Mouse (Mus musculus) testis, adult 2 months (tissue): ENCODE results near the gene Aldh8a1.

Experiments used
- CTCF ChIP-seq: fragments of 200-500 bp; IDR thresholded peaks from 2 replicates; pipeline ENCODE4 v1.5.1; 2012; ENCODE audit warnings: low read depth, mild to moderate bottlenecking, inconsistent platforms, low read length, moderate library complexity; ENCODE audit not compliant: control insufficient read depth, insufficient read depth, insufficient replicate concordance
- POLR2A ChIP-seq: fragments of 200-500 bp; IDR thresholded peaks from 2 replicates; pipeline ENCODE4 v1.6.1; 2012; ENCODE audit warnings: low read depth, mild to moderate bottlenecking, inconsistent platforms, low read length, moderate library complexity; ENCODE audit not compliant: control insufficient read depth

DNA sequence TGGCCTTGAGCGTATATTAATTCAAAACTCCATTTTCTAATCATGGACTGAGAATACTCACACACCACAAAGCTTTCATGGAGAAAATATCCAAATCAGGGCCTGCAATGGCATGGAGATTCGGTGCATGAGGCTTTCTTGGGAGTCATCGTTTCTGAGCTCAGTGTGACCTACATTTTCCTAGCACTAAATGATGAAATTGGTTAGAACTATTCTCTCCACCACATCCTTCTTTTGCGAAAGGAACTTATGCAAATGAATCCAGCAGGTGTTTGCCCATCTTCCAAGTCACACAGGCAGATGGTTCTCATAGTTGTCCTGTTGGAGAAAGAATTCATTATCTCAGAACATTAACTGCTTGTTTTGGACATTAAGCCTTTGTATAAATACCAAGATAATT, 13.3 kb downstream of the Aldh8a1 start:
- TF ChIP-seq POLR2A, result no peak
- TF ChIP-seq CTCF, result no peak
